Mouse (Mus musculus) CH12.LX (cell line): ENCODE results near the gene Optc. TPM values are rescaled to one million over a fixed set of nuclear protein-coding genes. Genes with fewer than 3 reads are reported as not detected.

Source experiments
- DNase-seq: peaks from one replicate; pipeline ENCODE4 v3.0.0-alpha.2; 2013; ENCODE audit errors: extremely low read depth
- H3K27ac ChIP-seq: 2 replicates; pipeline ENCODE4 v1.5.1; 2012; ENCODE audit warnings: low read depth, mild to moderate bottlenecking, control low read depth, moderate library complexity; ENCODE audit not compliant: insufficient read depth
- H3K27me3 ChIP-seq: replicated peaks from 2 replicates; pipeline ENCODE3; 2012; ENCODE audit warnings: inconsistent platforms
- H3K36me3 ChIP-seq, 2 experiments: replicated peaks in 1 of 2; 2 replicates each; pipeline versions ENCODE3 to v1.6.1; 2012; ENCODE audit warnings: inconsistent platforms in 1 of 2, low read length in 1 of 2, mild to moderate bottlenecking in 1 of 2, mixed read lengths in 1 of 2, moderate library complexity in 1 of 2; ENCODE audit not compliant: control insufficient read depth in 1 of 2, insufficient read depth in 1 of 2
- H3K4me1 ChIP-seq, 2 experiments: 2 replicates each; pipeline ENCODE4 v1.6.1; 2012; ENCODE audit warnings: inconsistent platforms in 1 of 2, moderate library complexity in 1 of 2; ENCODE audit not compliant: insufficient read depth in 2 of 2, control insufficient read depth in 1 of 2
- H3K4me2 ChIP-seq: 2 replicates; pipeline ENCODE4 v1.6.1; 2012; ENCODE audit warnings: low read depth, mild to moderate bottlenecking, control low read depth; ENCODE audit not compliant: poor library complexity, insufficient read depth, severe bottlenecking
- H3K4me3 ChIP-seq, 3 experiments: fragments of 150-350 bp in 1 of 3; sonication (generic) in 1 of 3; replicated peaks in 1 of 3; 2 replicates each; pipeline versions ENCODE3 to v1.5.1; 2011 to 2012; ENCODE audit warnings: low read depth in 2 of 3, low read length in 2 of 3, mild to moderate bottlenecking in 2 of 3, moderate library complexity in 2 of 3, control low read depth in 1 of 3, improper control_type of control experiment in 1 of 3, inconsistent platforms in 1 of 3, mixed read lengths in 1 of 3; ENCODE audit not compliant: poor library complexity in 1 of 3
- H3K79me2 ChIP-seq: replicated peaks from 2 replicates; pipeline ENCODE4 v1.6.1; 2012; ENCODE audit warnings: mild to moderate bottlenecking, moderate library complexity; ENCODE audit not compliant: control insufficient read depth, poor library complexity, insufficient read depth, severe bottlenecking; ENCODE audit errors: extremely low read depth
- H3K9ac ChIP-seq: 2 replicates; pipeline ENCODE4 v1.6.1; 2012; ENCODE audit warnings: low read depth, mild to moderate bottlenecking, control low read depth, moderate library complexity; ENCODE audit not compliant: insufficient read depth
- H3K9me3 ChIP-seq: replicated peaks from 2 replicates; pipeline ENCODE3; 2012; ENCODE audit warnings: low read length, inconsistent platforms, mixed read lengths
- BHLHE40 ChIP-seq: IDR thresholded peaks from 2 replicates; pipeline ENCODE4 v1.6.1; 2011; ENCODE audit warnings: mild to moderate bottlenecking, low read depth, low read length, improper control_type of control experiment
- CHD2 ChIP-seq: IDR thresholded peaks from 2 replicates; pipeline ENCODE4 v1.6.1; 2011; ENCODE audit warnings: low read length, improper control_type of control experiment
- CTCF ChIP-seq, 2 experiments: IDR thresholded peaks in 1 of 2; conservative IDR thresholded peaks in 1 of 2; 2 replicates each; pipeline ENCODE4 v1.5.1; 2011 to 2012; ENCODE audit warnings: low read depth in 2 of 2, low read length in 2 of 2, improper control_type of control experiment in 1 of 2, inconsistent platforms in 1 of 2, mild to moderate bottlenecking in 1 of 2, moderate library complexity in 1 of 2
- E2F4 ChIP-seq: IDR thresholded peaks from 2 replicates; pipeline ENCODE4 v1.6.1; 2011; ENCODE audit warnings: low read depth, low read length, improper control_type of control experiment; ENCODE audit not compliant: insufficient replicate concordance
- ELF1 ChIP-seq: IDR thresholded peaks from 2 replicates; pipeline ENCODE4 v1.6.1; 2014; ENCODE audit warnings: low read depth, mild to moderate bottlenecking, inconsistent platforms, low read length, improper control_type of control experiment
- ETS1 ChIP-seq: conservative IDR thresholded peaks from 2 replicates; pipeline ENCODE4 v1.6.1; 2012; ENCODE audit warnings: low read depth, mild to moderate bottlenecking, inconsistent platforms, low read length, improper control_type of control experiment, moderate library complexity
- GABPA ChIP-seq: IDR thresholded peaks from 2 replicates; pipeline ENCODE4 v1.6.1; 2012; ENCODE audit warnings: low read depth, low read length, improper control_type of control experiment, inconsistent platforms; ENCODE audit not compliant: insufficient replicate concordance
- HCFC1 ChIP-seq: IDR thresholded peaks from 2 replicates; pipeline ENCODE4 v1.6.1; 2012; ENCODE audit warnings: low read depth, mild to moderate bottlenecking, inconsistent platforms, low read length, improper control_type of control experiment
- MAX ChIP-seq: IDR thresholded peaks from 2 replicates; pipeline ENCODE4 v1.6.1; 2011; ENCODE audit warnings: low read length, improper control_type of control experiment
- MXI1 ChIP-seq: IDR thresholded peaks from 2 replicates; pipeline ENCODE4 v1.6.1; 2011; ENCODE audit warnings: mild to moderate bottlenecking, low read depth, low read length, improper control_type of control experiment
- MYC ChIP-seq: IDR thresholded peaks from 2 replicates; pipeline ENCODE4 v1.6.1; 2011; ENCODE audit warnings: low read depth, mild to moderate bottlenecking, improper control_type of control experiment, low read length
- NELFE ChIP-seq: IDR thresholded peaks from 2 replicates; pipeline ENCODE4 v1.6.1; 2011; ENCODE audit warnings: low read depth, low read length, improper control_type of control experiment
- NRF1 ChIP-seq: IDR thresholded peaks from 2 replicates; pipeline ENCODE4 v1.6.1; 2014; ENCODE audit warnings: low read depth, mild to moderate bottlenecking, inconsistent platforms, low read length, improper control_type of control experiment, moderate library complexity
- PAX5 ChIP-seq: IDR thresholded peaks from 2 replicates; pipeline ENCODE4 v1.6.1; 2012; ENCODE audit warnings: low read length, inconsistent platforms, mixed read lengths
- POLR2A ChIP-seq: IDR thresholded peaks from 2 replicates; pipeline ENCODE4 v1.6.1; 2011; ENCODE audit warnings: low read depth, mild to moderate bottlenecking, improper control_type of control experiment, low read length
- POLR2AphosphoS2 ChIP-seq: IDR thresholded peaks from 2 replicates; pipeline ENCODE4 v1.6.1; 2011; ENCODE audit warnings: low read depth, low read length, improper control_type of control experiment
- RCOR1 ChIP-seq: conservative IDR thresholded peaks from 2 replicates; pipeline ENCODE4 v1.6.1; 2012; ENCODE audit warnings: low read depth, mild to moderate bottlenecking, inconsistent platforms, low read length, improper control_type of control experiment
- SIN3A ChIP-seq: IDR thresholded peaks from 2 replicates; pipeline ENCODE4 v1.6.1; 2012; ENCODE audit warnings: low read length, improper control_type of control experiment, inconsistent platforms
- TBP ChIP-seq: conservative IDR thresholded peaks from 2 replicates; pipeline ENCODE4 v1.6.1; 2011; ENCODE audit warnings: low read depth, low read length, improper control_type of control experiment
- USF1 ChIP-seq: IDR thresholded peaks from 2 replicates; pipeline ENCODE4 v1.6.1; 2014; ENCODE audit warnings: low read depth, mild to moderate bottlenecking, inconsistent platforms, low read length, improper control_type of control experiment
- USF2 ChIP-seq: conservative IDR thresholded peaks from 2 replicates; pipeline ENCODE4 v1.6.1; 2011; ENCODE audit warnings: low read depth, low read length, improper control_type of control experiment
- ZKSCAN1 ChIP-seq: IDR thresholded peaks from 2 replicates; pipeline ENCODE4 v1.6.1; 2012; ENCODE audit warnings: low read depth, inconsistent platforms, low read length, improper control_type of control experiment, borderline replicate concordance
- ZMIZ1 ChIP-seq: IDR thresholded peaks from 2 replicates; pipeline ENCODE4 v1.6.1; 2012; ENCODE audit warnings: low read depth, mild to moderate bottlenecking, inconsistent platforms, low read length, improper control_type of control experiment
- dilution Hi-C: fragments of 300-500 bp; cut with MboI; formaldehyde crosslinking; loops from 2 replicates; pipeline ENCODE4 v1.14.3; 2020; ENCODE audit warnings: low sequenced_read_pairs; ENCODE audit not compliant: extremely low pct_unique_long_range_greater_than_20kb, extremely low pct_ligation_motif_present
- in situ Hi-C: fragments of 300-500 bp; cut with MboI; formaldehyde crosslinking; loops from 3 replicates; pipeline ENCODE4 v1.14.3; 2019; ENCODE audit warnings: low sequenced_read_pairs, low pct_ligation_motif_present, low pct_unique_long_range_greater_than_20kb, mixed read lengths
- polyA plus RNA-seq: library from polyadenylated mRNA; unstranded; fragments of >175 nt; gene quantifications from 2 replicates; pipeline ENCODE4 v1.2.1, GENCODE M21; 2012; ENCODE audit warnings: low read depth; ENCODE audit not compliant: insufficient read length
- total RNA-seq, 2 experiments: library from RNA; depleted of rRNA; stranded (reverse); fragments of 300-350 nt in 1 of 2; fragments of >200 nt in 1 of 2; gene quantifications; 2 replicates each; pipeline ENCODE4 v1.2.3; 2012 to 2014

Optc gene
- total and polyA plus RNA-seq, 3 experiments = not detected

GRCm38 (mm10) chr1:133889949-133890598 is 17.7 kb downstream of the Optc start:
- H3K79me2 ChIP-seq = no peaks in the 10 kb centered on the region
- H3K4me3 ChIP-seq = no peak overlapping the region
- dilution Hi-C loops = no loop called here
- H3K9ac ChIP-seq = no peak overlapping the region
- no peak overlapping the region for H3K4me2 ChIP-seq
- in situ Hi-C loops = loop anchor here (5.0 kb wide), 3 partner anchors 33 to 153 kb away; no protein-coding TSS in a partner anchor
- H3K9me3 ChIP-seq = no peaks in the 10 kb centered on the region
- H3K36me3 ChIP-seq = no peaks in the 10 kb centered on the region
- no peak for TF ChIP-seq RCOR1
- TF ChIP-seq MXI1 = no peak
- TF ChIP-seq CTCF (conservative IDR thresholded peaks at IDR 0.05 in 1 of 2, IDR thresholded peaks at IDR 0.05 in 1 of 2; ENCODE audit: low read depth in 2 of 2, low read length in 2 of 2) = no peak
- no peak for TF ChIP-seq POLR2A
- no peak for TF ChIP-seq MAX
- no peak for TF ChIP-seq ZKSCAN1
- no peak for TF ChIP-seq NRF1
- TF ChIP-seq ETS1 = no peak
- no peak for TF ChIP-seq SIN3A
- TF ChIP-seq ZMIZ1 = no peak
- no peak for TF ChIP-seq BHLHE40
- no peak for TF ChIP-seq USF2
- no peak for TF ChIP-seq MYC
- no peak for TF ChIP-seq NELFE
- no peak for TF ChIP-seq E2F4
- no peak for TF ChIP-seq POLR2AphosphoS2
- no peak for TF ChIP-seq ELF1
- TF ChIP-seq, all 38 proteins: peak for 0
- Histone ChIP-seq H3K27me3 (no peaks in the 10 kb centered on the region), H3K27ac (no peak overlapping the region), H3K4me1 (peaks cover 12 to 57% of the 10 kb centered on the region in 2 experiments)
- DNase-seq = no peak

GRCm38 (mm10) chr1:133887538-133888250 is 20.1 kb downstream of the Optc start:
- Histone ChIP-seq H3K36me3 (no peaks in the 10 kb centered on the region), H3K4me1 (peaks cover 5 to 42% of the 10 kb centered on the region in 2 experiments; a peak in 3 of 4 replicates), H3K27me3 (no peaks in the 10 kb centered on the region), H3K79me2 (no peaks in the 10 kb centered on the region), H3K4me3 (no peak overlapping the region), H3K9ac (no peak overlapping the region), H3K9me3 (no peaks in the 10 kb centered on the region), H3K27ac (no peak overlapping the region), H3K4me2 (no peak overlapping the region)
- in situ Hi-C loops = no loop called here
- no peak for DNase-seq
- dilution Hi-C loops = no loop called here
- TF ChIP-seq USF1 (no peak), PAX5 (no peak), SIN3A (no peak), GABPA (no peak), RCOR1 (no peak), TBP (no peak), HCFC1 (no peak), CHD2 (no peak), POLR2A (no peak)
